Mouse (Mus musculus): ENCODE results near the gene Akna. TPM values are rescaled to one million over a fixed set of nuclear protein-coding genes. Genes with fewer than 3 reads are reported as not detected.

The Akna gene
- 6.2 and 8.6 TPM in 2 replicates for polyA plus RNA-seq (2012; rRNA removed)

DNA sequence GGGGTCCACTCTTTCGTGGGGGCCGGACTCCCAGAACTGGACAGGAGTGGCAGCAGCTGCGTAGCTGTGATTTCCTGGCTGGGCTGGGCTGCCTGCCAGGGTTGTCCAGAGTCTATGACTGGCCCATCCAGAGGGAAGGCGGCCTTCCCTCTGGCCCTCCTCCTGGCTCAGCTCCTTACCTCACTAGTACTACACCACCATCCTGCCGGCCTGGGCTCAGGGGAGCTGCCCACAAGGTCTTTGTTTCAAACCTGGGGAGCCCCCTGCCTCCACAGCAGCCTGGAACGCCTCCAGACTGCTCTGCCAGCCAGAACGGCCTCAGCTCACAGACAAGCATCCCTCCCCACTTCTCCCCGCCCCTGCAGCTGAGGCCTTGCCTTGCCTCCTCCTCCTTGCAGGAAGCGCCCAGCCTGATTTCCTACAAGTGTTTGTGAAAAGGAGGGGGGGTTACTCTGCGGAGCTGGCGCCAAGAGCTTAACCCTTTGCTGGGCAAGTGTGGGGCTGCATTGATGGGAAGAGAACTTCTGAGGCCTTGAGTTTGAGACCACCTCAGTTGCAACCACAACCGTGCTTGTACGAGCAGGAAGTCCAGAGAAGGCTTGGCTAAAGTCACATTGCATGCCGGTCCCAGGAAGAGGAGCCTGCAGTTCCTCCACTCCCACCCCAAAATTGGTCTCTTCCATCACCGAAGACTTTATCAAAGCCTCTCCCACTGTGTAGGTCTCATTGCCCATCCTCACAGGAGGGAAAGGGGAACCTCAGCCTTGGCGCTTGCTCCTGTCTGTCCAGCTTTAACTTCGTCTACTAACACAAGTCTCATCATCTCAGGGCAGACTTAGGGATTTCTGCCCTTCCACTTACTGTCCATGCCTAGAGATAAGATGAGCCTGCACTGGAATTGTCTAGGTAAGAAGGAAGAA lies at the start of gene Akna:
Gene Akna (minus strand): TSS at position 315 of the 920 bp plus-strand sequence.

DNA sequence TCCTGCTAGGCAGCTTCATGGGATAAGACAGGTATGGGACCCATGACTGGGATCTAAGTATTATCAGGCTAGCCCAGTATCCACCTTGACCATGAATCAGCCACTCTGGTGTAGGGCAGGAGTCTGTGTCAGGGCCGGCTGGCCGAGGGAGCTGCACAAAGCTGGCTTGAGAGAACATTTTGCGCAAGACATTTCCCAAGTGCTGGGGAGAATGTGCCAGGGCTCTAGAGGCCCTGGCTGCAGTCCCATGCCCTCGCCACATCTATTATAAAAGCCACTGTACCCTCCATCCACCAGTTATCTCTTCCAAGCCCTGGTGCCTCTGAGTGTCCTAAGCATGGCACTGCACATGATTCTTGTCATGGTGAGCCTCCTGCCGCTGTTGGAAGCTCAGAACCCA lies 41.0 kb downstream of the Akna start, which contains the start of gene Orm2:
Gene Orm2 (plus strand): TSS at position 300 of the 400 bp plus-strand sequence.

DNA sequence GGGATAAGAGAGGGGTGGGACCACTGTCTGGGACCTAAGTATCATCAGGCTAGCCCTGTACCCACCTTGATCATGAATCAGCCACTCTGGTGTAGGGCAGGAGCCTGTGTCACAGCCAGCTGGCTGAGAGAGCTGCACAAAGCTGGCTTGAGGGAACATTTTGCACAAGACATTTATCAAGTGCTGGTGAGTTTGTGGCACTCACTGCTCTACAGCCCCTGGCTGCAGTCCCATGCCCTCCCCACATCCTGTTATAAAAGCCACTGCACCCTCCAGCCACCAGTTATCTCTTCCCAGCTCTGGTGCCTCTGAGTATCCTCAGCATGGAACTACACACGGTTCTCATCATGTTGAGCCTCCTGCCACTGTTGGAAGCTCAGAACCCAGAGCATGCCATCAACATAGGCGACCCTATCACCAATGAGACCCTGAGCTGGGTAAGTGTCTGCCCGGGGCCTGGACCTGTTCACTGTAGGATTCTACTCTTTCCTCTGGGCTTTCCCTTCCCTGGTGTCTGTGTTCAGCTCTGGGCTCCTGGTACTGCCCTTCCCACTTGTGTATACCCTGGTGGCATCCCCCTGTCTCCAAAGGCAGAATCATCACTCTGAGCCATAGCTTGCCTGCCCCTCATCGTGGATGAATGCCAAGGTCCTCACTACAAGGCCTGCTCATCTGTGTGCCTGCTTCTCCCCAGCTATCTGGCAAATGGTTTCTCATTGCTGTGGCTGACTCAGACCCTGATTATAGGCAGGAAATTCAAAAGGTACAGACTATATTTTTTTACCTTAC lies 47.1 kb downstream of the Akna start, which contains the start of gene Orm3:
Gene Orm3 (plus strand): TSS at position 286 of the 789 bp plus-strand sequence.

DNA sequence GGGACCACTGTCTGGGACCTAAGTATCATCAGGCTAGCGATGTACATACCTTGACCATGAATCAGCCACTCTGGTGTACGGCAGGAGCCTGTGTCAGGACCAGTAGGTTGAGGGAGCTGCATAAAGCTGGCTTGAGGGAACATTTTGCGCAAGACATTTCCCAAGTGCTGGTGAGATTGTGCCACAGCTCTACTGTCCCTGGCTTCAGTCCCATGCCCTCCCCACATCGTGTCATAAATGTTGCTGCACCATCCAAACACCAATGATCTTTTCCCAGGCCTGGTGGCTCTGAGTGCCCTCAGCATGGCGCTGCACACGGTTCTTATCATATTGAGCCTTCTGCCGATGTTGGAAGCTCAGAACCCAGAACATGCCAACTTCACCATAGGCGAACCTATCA lies 58.9 kb downstream of the Akna start, which contains the start of gene Orm1:
Gene Orm1 (plus strand): TSS at position 266 of the 400 bp plus-strand sequence.

Other genes with a start within 250 kb of the Akna start
- gene Ambp, start 248.6 kb downstream of the Akna start, polyA plus RNA-seq (2012; rRNA removed): 0.36 and 1.1 TPM in 2 replicates
- gene Kif12, start 231.2 kb downstream of the Akna start, polyA plus RNA-seq (2012; rRNA removed): 1.9 and 3.3 TPM in 2 replicates
- 35.4 and 41.4 TPM in 2 replicates for gene Col27a1, start 189.3 kb downstream of the Akna start, polyA plus RNA-seq (2012; rRNA removed)
- gene Orm1, start 58.8 kb downstream of the Akna start, polyA plus RNA-seq (2012; rRNA removed): 4.0 and 7.1 TPM in 2 replicates
- not detected in 2 replicates for gene Orm3, start 47.2 kb downstream of the Akna start, polyA plus RNA-seq (2012; rRNA removed)
- 0.35 TPM in 1 of 2 replicates, not detected in the other for gene Orm2, start 40.9 kb downstream of the Akna start, polyA plus RNA-seq (2012; rRNA removed)
- gene Whrn, start 92.6 kb upstream of the Akna start, polyA plus RNA-seq (2012; rRNA removed): 42.3 and 43.6 TPM in 2 replicates
- 25.7 and 29.6 TPM in 2 replicates for gene Atp6v1g1, start 141.4 kb upstream of the Akna start, polyA plus RNA-seq (2012; rRNA removed)
- 7.9 and 9.0 TPM in 2 replicates for gene Tmem268, start 155.4 kb upstream of the Akna start, polyA plus RNA-seq (2012; rRNA removed)
- gene Gm11213, start 201.9 kb upstream of the Akna start, polyA plus RNA-seq (2012; rRNA removed): not detected in 2 replicates
- not detected in 2 replicates for gene Tex48, start 219.1 kb upstream of the Akna start, polyA plus RNA-seq (2012; rRNA removed)

Data from ovary, adult 2 months (tissue).